Mouse (Mus musculus): Measurements from ENCODE around the gene Pigm.

Gene Pigm

GRCm38 (mm10) chr1:172376198-172376667 lies at the start of gene Pigm:
Gene Pigm, plus strand, starts transcription at chr1:172376546.
- CTCF ChIA-PET, result no interaction called here

GRCm38 (mm10) chr1:172326684-172327083 lies 49.7 kb upstream of the Pigm start:
- CTCF ChIA-PET, result no interaction called here

GRCm38 (mm10) chr1:172327206-172328001 lies 48.9 kb upstream of the Pigm start:
- CTCF ChIA-PET, result no interaction called here

DNA sequence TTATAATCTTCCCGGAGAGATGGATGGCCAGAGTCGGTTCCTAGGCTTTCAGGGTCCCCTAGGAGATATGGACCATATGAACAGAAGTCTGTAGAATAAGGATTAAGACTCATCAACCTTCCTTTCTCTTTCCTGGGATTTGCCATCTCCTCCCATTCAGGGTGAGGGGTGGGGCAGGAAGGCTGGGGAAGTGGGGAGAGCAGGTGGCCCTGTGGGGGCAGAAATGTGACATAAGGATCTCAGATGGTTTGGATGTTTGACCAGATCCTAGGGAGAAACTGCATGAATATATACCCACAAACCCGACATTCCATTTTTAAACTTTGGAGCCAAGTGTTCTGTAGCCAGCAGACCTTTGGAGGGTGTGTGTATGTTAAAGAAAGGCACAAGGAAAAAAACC lies 48.3 kb upstream of the Pigm start:
- CTCF ChIA-PET, result no interaction called here

GRCm38 (mm10) chr1:172328461-172328860 lies 47.9 kb upstream of the Pigm start:
- CTCF ChIA-PET, result no interaction called here

- CTCF ChIA-PET, result no interaction called here
These were observed 47.2 kb upstream of the Pigm start, which contains the start of gene Kcnj9 for GRCm38 (mm10) chr1:172329131-172329530. Gene Kcnj9, minus strand, starts transcription at chr1:172329318.

DNA sequence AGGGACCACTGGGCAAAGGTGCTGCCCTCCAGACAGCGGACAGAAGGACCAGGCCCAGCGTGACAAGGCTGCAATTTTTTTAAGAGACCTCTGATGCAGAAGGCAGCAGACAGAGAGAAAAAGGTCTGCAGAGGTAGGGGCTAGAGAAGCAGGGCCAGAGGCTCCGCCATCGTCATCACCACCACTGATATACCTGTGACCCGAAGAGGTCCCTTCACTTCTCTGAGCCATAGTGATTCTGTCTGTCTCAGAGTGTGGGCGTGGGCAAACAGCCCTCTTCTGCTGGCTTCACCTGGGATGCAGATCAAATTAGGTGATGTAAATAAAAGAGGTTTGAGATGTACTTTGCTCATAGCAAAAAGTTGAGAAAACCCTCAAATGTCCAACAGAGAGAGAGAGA lies 46.7 kb upstream of the Pigm start:
- CTCF ChIA-PET, result no interaction called here

GRCm38 (mm10) chr1:172331422-172331947 lies 44.9 kb upstream of the Pigm start:
- CTCF ChIA-PET, result interaction anchor here (0.6 to 0.7 kb wide), 2 partner anchors 85 to 295 kb away, joined by 3 to 23 read pairs; no protein-coding TSS in a partner anchor

DNA sequence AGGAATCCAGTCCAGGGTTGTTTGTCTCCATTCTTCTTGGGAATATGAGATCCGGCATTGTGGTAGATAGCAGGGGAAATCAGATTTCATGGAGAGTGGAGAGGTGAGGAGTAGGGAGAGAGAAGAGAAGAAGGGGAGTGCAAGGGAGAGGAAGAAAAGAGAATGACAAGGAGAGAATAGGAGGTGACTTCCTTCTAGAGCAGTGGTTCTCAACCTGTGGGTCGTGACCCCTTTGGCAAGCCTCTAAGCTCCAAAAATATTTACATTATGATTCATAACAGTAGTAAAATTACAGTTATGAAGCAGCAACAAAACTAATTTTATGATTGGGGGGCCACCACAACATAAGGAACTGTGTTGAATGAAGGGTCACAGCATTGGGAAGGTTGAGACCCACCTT lies 43.4 kb upstream of the Pigm start:
- CTCF ChIA-PET, result no interaction called here

DNA sequence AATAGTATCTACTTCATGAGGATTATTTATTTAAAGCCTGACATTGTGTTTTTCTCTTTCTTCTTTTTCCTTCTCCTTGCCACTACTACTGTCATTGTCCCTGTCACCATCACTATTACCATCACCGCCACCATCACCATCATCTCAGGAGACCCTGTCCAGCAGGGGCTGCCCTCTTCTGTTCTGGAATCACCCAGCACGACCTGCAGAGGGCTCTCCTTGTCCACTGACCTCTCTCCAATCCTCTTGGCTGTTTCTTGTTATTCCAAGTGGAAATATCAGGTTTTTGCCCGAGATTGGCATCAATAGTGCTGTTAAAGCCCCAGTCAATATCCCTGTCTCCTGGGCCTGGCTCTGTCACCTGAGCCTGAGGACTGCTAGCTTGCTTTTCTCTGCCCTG lies 42.8 kb upstream of the Pigm start:
- CTCF ChIA-PET, result no interaction called here

- CTCF ChIA-PET, result no interaction called here
These were observed 40.5 kb upstream of the Pigm start for GRCm38 (mm10) chr1:172335804-172336203.

- CTCF ChIA-PET, result no interaction called here
These were observed 38.7 kb upstream of the Pigm start for GRCm38 (mm10) chr1:172337411-172338185.

GRCm38 (mm10) chr1:172340729-172341321 lies 35.5 kb upstream of the Pigm start, which contains the start of gene Kcnj10:
Gene Kcnj10, plus strand, starts transcription at chr1:172341210.
- CTCF ChIA-PET, result no interaction called here

- CTCF ChIA-PET, result no interaction called here
These were observed 35.0 kb upstream of the Pigm start for GRCm38 (mm10) chr1:172341386-172341785.

DNA sequence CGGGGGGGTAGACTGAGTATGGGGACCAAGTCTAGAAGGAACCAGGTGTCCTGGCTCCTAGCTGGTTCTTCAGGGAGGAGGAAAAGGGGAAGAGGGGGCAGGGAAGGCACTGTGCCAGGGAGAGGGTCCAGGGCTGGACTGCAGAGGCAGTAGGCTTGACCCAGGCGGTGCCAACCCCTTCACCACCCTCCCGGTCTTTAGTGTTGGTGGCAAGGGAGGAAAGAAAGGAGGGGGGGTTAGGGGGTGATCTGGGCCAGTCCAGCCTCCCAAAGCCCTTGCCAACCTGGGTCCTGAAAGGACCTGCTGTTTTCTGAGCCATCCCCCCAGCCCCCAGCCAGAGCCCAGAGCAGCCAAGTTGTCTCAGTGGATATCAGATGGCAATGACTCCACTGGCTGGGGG lies 33.6 kb upstream of the Pigm start:
- CTCF ChIA-PET, result no interaction called here

GRCm38 (mm10) chr1:172343914-172344313 lies 32.4 kb upstream of the Pigm start:
- CTCF ChIA-PET, result no interaction called here

DNA sequence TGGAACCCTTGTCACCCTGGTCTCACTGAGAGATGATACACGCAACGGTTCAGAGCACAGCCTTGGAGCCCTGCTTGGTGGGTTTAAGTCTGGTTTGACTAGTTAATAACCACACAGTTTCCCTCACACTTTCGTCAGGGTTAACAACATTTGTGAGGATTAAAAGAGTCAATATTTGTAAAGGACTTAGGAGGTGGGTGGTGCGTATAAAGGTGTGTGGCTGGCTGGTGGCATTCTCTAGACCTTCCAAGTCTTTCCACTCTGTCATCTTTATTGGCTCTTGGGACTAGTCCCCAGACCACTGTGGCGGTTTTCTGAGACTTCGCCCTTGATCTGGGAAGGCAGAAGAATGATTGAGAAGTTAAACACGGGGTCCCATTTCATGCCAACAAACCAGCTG lies 31.5 kb upstream of the Pigm start:
- CTCF ChIA-PET, result interaction anchor here (0.5 kb wide), 1 partner anchor 508 kb away, joined by 3 read pairs; no protein-coding TSS in a partner anchor

DNA sequence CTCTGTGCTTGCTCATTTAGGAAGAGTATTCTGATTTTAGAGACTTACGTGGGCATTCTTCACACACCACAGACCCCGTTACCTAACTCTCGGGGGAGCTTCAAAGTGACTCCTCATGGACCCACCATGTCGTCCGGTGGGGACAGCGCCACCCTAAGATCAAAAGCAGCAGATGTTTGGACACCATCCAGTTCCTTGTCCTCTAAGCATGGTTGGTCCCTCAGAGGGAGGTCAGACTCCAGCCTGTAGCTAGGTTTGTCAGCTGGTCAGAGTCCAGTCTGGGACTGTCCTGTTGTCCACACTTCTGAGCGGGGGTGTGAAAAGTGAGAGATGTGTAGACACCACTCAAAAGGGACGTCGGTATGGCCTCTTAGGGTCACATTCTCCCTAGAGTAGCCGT lies 29.6 kb upstream of the Pigm start:
- CTCF ChIA-PET, result no interaction called here

GRCm38 (mm10) chr1:172347382-172347781 lies 29.0 kb upstream of the Pigm start:
- CTCF ChIA-PET, result no interaction called here

DNA sequence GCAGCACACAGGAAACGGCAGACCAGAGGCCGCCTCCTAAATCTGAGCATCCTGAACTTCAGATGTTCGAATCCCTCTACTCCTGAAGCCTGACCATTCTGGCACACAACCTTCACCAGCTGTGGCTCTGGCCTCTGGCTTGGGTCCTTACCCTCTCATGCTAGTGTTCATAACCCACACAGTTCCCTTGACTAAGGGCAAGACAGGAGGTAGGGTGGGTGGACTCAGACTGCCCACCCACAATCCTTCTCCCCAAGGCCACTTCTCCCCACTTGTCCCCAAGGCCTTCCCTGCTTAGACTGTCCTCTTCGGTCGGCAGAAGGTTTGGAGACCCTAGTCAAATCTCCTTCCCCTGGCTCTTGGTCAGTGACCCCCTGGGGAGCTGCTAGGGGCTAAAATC lies 26.8 kb upstream of the Pigm start:
- CTCF ChIA-PET, result interaction anchor here (0.8 kb wide), 1 partner anchor 38 kb away, joined by 10 read pairs; no protein-coding TSS in a partner anchor

GRCm38 (mm10) chr1:172349916-172350812 lies 26.2 kb upstream of the Pigm start:
- CTCF ChIA-PET, result interaction anchor here (0.8 kb wide), 1 partner anchor 39 kb away, joined by 10 read pairs; no protein-coding TSS in a partner anchor
